Mouse (Mus musculus) neural tube, embryonic 10.5 days (tissue): ENCODE measurements around the gene Ccdc61.
A peak's percentile ranks its signal among the peaks of the same experiment; 100 is the strongest.

Experiments
- DNase-seq: peaks from one replicate; pipeline ENCODE4 v3.0.0-alpha.2; 2017; ENCODE audit warnings: low spot score; ENCODE audit errors: extremely low spot score

Gene Ccdc61

GRCm38 (mm10) chr7:18910241-18910831 lies at the start of gene Ccdc61:
TSS of gene Ccdc61 (minus strand) at chr7:18910415.
- DNase-seq, result peak; percentile 94

GRCm38 (mm10) chr7:18959446-18959845 lies 49.2 kb upstream of the Ccdc61 start:
- DNase-seq, result no peak

- no peak for DNase-seq
These were observed 48.2 kb upstream of the Ccdc61 start for GRCm38 (mm10) chr7:18958384-18958766.

GRCm38 (mm10) chr7:18957569-18958383 lies 47.6 kb upstream of the Ccdc61 start:
- peak; percentile 69 for DNase-seq

- peak; percentile 69 for DNase-seq
These were observed 41.2 kb upstream of the Ccdc61 start for GRCm38 (mm10) chr7:18951397-18951796.

GRCm38 (mm10) chr7:18950523-18951315 lies 40.5 kb upstream of the Ccdc61 start:
- peak; percentile 60 for DNase-seq

- DNase-seq, result peak; percentile 75
These were observed 39.7 kb upstream of the Ccdc61 start for GRCm38 (mm10) chr7:18949781-18950522.

- no peak for DNase-seq
These were observed 37.9 kb upstream of the Ccdc61 start for GRCm38 (mm10) chr7:18948151-18948550.

GRCm38 (mm10) chr7:18942815-18943214 lies 32.6 kb upstream of the Ccdc61 start:
- no peak for DNase-seq

GRCm38 (mm10) chr7:18942376-18942775 lies 32.2 kb upstream of the Ccdc61 start:
- peak; percentile 38 for DNase-seq

- no peak for DNase-seq
These were observed 17.5 kb upstream of the Ccdc61 start for GRCm38 (mm10) chr7:18927759-18928158.

GRCm38 (mm10) chr7:18926911-18927310 lies 16.7 kb upstream of the Ccdc61 start:
- DNase-seq, result no peak

GRCm38 (mm10) chr7:18926041-18926790 lies 16.0 kb upstream of the Ccdc61 start:
- DNase-seq, result peak; percentile 51

GRCm38 (mm10) chr7:18925162-18925938 lies 15.1 kb upstream of the Ccdc61 start, which contains the start of gene Nova2:
TSS of gene Nova2 (plus strand) at chr7:18925888.
- peak; percentile 92 for DNase-seq

GRCm38 (mm10) chr7:18924321-18924720 lies 14.1 kb upstream of the Ccdc61 start:
- peak; percentile 27 for DNase-seq

GRCm38 (mm10) chr7:18923711-18924191 lies 13.5 kb upstream of the Ccdc61 start:
- DNase-seq, result peak; percentile 40

- no peak for DNase-seq
These were observed 13.1 kb upstream of the Ccdc61 start for GRCm38 (mm10) chr7:18923267-18923666.

GRCm38 (mm10) chr7:18922807-18923206 lies 12.6 kb upstream of the Ccdc61 start:
- DNase-seq, result peak; percentile 23

GRCm38 (mm10) chr7:18921069-18921468 lies 10.9 kb upstream of the Ccdc61 start:
- DNase-seq, result peak; percentile 35

- no peak for DNase-seq
These were observed 7.7 kb upstream of the Ccdc61 start for GRCm38 (mm10) chr7:18917931-18918330.
